Mouse (Mus musculus) lung, postnatal 0 days (tissue): Measurements from ENCODE around the gene Efna5. TPM values are rescaled to one million over a fixed set of nuclear protein-coding genes. Genes with fewer than 3 reads are reported as not detected.

ENCODE experiments used
- ATAC-seq: fragments of 200-750 bp; cut with Nextera tagmentation; 2 replicates; pipeline ENCODE4 v1.8.0; 2017; ENCODE audit warnings: moderate library complexity
- DNase-seq: peaks from one replicate; pipeline ENCODE4 v3.0.0-alpha.2; 2016; ENCODE audit warnings: low spot score
- H3K27ac ChIP-seq: fragments of 300-500 bp; sonication (generic); 2 replicates; pipeline ENCODE4 v1.5.1; 2014; ENCODE audit warnings: antibody characterized with exemption, mild to moderate bottlenecking, low read length, mixed read lengths
- H3K27me3 ChIP-seq: fragments of 300-500 bp; sonication (generic); replicated peaks from 2 replicates; pipeline ENCODE4 v1.6.1; 2014; ENCODE audit warnings: low read length, mixed read lengths; ENCODE audit not compliant: insufficient read depth
- H3K36me3 ChIP-seq: fragments of 300-500 bp; sonication (generic); 2 replicates; pipeline ENCODE4 v1.6.1; 2014; ENCODE audit warnings: low read length, mixed read lengths; ENCODE audit not compliant: insufficient read depth
- H3K4me1 ChIP-seq: fragments of 300-500 bp; sonication (generic); 2 replicates; pipeline ENCODE4 v1.6.1; 2014; ENCODE audit warnings: antibody characterized with exemption, low read depth, low read length, mixed read lengths; ENCODE audit not compliant: insufficient read depth
- H3K4me2 ChIP-seq: fragments of 300-500 bp; sonication (generic); replicated peaks from 2 replicates; pipeline ENCODE4 v1.6.1; 2014; ENCODE audit warnings: low read depth, mild to moderate bottlenecking, low read length, moderate library complexity, mixed read lengths
- H3K4me3 ChIP-seq: fragments of 300-500 bp; sonication (generic); 2 replicates; pipeline ENCODE4 v1.5.1; 2014; ENCODE audit warnings: low read depth, low read length
- H3K9ac ChIP-seq: fragments of 300-500 bp; sonication (generic); replicated peaks from 2 replicates; pipeline ENCODE4 v1.6.1; 2014; ENCODE audit warnings: low read depth, mild to moderate bottlenecking
- H3K9me3 ChIP-seq: fragments of 300-500 bp; sonication (generic); 2 replicates; pipeline ENCODE4 v1.6.1; 2016; ENCODE audit warnings: low read length, mixed read lengths
- CTCF ChIP-seq: IDR thresholded peaks from 2 replicates; pipeline ENCODE4 v1.5.1; 2016; ENCODE audit warnings: antibody characterized with exemption, mild to moderate bottlenecking
- EP300 ChIP-seq: IDR thresholded peaks from 2 replicates; pipeline ENCODE4 v1.6.1; 2016; ENCODE audit warnings: antibody characterized with exemption, mild to moderate bottlenecking, control low read depth
- WGBS: fragments of 180-500 bp; shearing (Covaris S2); extraction: QIAGEN DNeasy Blood & Tissue Kit; methylation state at CpG from one replicate; pipeline ENCODE4 v1.1.7; 2014; 5-methylcytosine and 5-hydroxymethylcytosine counted together
- polyA plus RNA-seq: library from polyadenylated mRNA; unstranded; fragments of >200 nt; fragmentation: Nextera tagmentation; extraction: Ambion mirVana; gene quantifications from 2 replicates; pipeline ENCODE4 v1.2.1, GENCODE M21; 2015

The Efna5 gene
- polyA plus RNA-seq, 1 experiment from 2014 or later = 6.7 TPM

DNA sequence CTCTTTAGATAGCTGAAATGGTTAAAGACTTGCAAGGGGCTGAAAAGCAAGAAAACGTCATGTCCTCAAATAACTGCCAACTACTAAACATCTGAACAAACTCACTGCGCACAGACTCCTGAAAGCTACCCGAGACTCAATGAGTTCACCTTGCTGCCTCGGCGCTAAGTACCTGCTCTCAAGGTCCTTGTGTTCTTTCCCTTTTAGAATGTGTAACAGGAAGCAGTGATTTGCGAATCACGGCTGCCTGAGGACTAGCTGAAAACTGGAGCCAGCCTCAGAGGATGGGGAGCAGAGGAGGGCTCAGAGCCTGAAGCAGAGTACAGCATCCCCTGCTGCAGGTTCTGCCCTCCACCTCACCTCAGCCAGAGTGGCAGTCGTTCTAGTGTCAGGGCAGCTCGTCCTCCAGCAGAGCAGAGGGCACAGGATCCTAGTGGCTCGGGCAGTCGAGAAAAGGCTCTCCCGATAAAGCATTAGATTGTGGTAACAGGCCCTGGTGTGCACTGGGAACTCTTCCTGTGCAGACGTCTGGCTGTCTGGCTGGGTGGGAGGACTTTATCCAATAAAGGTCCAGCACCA lies 98.2 kb downstream of the Efna5 start:
- Histone ChIP-seq H3K4me3 (no peak overlapping the region), H3K4me1 (peaks cover 6% of the 10 kb centered on the region; the same call in 1 of the 2 replicates), H3K27me3 (no peaks in the 10 kb centered on the region), H3K4me2 (no peak overlapping the region; the same call in 1 of the 2 replicates), H3K27ac (peak overlapping the region; percentile 47), H3K9ac (no peak overlapping the region), H3K9me3 (no peaks in the 10 kb centered on the region), H3K36me3 (no peaks in the 10 kb centered on the region)
- peak; percentile 25 for ATAC-seq
- DNase-seq = peak; percentile 71
- TF ChIP-seq EP300 (peak; percentile 44; the same call in 1 of the 2 replicates), CTCF (no peak)
- 38% methylated on average over 13 of the region's 13 CpGs for WGBS

DNA sequence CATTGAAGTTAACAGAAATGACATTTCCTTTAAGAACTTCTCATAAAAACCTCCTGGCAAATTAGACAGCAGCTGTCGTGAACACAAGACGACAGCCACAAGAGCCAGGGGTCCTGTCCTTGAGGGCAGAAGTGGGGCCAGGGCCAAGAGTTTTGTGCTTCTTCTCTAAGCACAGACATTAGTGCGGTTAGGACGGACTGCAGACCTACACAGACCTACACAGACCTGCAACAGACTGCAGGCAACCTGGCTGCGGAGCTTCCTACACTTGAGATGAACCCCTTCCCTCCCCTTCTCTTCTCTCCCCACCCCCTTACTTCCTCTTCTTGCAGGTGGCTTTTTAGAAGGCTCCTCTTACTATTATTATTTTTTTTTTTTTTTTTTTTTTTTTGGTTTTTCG lies 100.0 kb downstream of the Efna5 start:
- TF ChIP-seq CTCF (no peak), EP300 (no peak)
- Histone ChIP-seq H3K9ac (no peak overlapping the region), H3K4me2 (no peak overlapping the region), H3K27ac (no peak overlapping the region), H3K4me1 (peaks cover 6% of the 10 kb centered on the region; the same call in 1 of the 2 replicates), H3K4me3 (no peak overlapping the region), H3K9me3 (no peaks in the 10 kb centered on the region), H3K27me3 (no peaks in the 10 kb centered on the region), H3K36me3 (no peaks in the 10 kb centered on the region)
- DNase-seq (no peak), ATAC-seq (no peak)
- 67% methylated on average over 6 of the region's 6 CpGs for whole genome bisulfite sequencing

DNA sequence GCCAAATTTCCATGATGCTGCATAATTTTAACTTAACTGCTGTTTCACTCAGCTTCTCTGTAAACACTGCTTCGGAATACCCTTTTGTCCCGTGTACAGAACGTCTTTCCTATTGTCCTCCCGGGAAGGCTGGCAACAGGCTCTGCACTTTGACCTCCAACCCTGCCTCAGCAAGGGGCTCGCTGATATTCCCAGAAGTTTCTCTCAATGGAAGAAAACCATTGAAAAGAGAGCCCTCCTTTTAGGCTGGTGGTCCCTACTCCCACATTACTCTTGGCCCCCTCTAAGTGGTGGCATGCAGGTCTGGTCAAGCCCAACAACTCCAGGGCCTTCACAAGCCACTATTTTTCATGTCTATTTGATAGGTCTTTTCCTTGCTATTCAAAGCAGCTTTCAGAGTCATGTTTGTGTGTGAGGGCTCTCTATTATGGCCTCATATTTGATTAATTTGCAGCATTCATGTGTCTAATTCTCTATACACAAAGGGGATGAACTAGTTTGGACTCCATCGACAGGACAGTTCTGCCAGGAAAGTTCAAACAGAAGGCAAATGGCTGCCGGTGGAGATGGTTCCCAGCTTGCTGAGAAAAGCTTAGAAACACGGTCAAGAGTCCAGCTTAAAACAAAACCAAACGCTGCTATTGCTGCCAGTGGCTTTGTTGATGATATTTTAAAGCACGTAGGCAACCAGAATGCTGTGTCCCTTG lies 103.1 kb downstream of the Efna5 start:
- Histone ChIP-seq H3K4me1 (no peaks in the 10 kb centered on the region), H3K9me3 (no peaks in the 10 kb centered on the region), H3K9ac (no peak overlapping the region), H3K27me3 (no peaks in the 10 kb centered on the region), H3K4me3 (no peak overlapping the region), H3K27ac (no peak overlapping the region), H3K4me2 (no peak overlapping the region), H3K36me3 (no peaks in the 10 kb centered on the region)
- 33% methylated on average over 10 of the region's 10 CpGs for WGBS
- peak; percentile 46 for DNase-seq
- no peak for TF ChIP-seq CTCF
- no peak for TF ChIP-seq EP300
- peak; percentile 24; the same call in 1 of the 2 replicates for ATAC-seq

DNA sequence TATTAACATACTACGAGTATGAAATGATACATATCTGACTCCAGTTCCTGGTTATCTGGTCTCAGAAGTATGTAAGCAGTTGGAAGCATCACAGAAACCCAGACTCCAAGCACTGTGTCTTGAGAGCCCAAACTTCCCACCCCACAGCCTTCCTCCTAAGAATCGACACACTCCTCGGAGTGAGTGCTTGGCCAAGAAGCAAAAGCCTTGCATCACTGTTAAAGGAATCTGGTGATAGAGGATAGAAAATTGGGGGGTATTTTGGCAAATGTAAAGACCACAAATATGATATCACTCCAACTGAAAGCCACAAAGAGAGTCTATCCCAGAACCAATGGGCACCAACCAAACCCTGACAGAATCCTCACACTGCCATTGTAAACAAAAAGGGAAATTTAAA lies 104.4 kb downstream of the Efna5 start:
- no peak overlapping the region for H3K27ac ChIP-seq
- H3K9ac ChIP-seq = no peak overlapping the region
- no peaks in the 10 kb centered on the region for H3K4me1 ChIP-seq
- H3K4me3 ChIP-seq = no peak overlapping the region
- H3K4me2 ChIP-seq = no peak overlapping the region
- H3K9me3 ChIP-seq = no peaks in the 10 kb centered on the region
- DNase-seq (no peak), ATAC-seq (no peak)
- TF ChIP-seq CTCF (no peak), EP300 (no peak)
- 48% methylated on average over 3 of the region's 3 CpGs for WGBS
- H3K27me3 ChIP-seq = no peaks in the 10 kb centered on the region
- no peaks in the 10 kb centered on the region for H3K36me3 ChIP-seq

DNA sequence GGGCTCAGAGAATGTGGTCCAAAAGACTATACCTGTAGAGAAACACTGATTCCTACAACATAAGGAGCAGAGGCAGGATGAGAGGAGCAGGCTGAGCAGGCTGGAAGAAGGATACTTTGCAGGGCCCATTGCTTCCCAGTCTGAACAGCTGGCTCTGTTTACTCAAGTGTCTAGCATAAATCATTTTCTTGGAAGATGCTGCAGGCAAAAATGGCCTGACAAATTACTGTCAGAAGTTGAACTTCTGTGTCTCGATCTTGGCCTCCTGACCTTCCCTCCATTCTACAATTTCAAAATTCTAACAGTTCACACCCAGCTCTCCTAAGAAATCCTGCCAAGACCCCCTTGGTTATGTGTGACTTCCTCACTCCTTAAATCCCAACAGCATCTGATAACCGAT lies 105.1 kb downstream of the Efna5 start:
- Histone ChIP-seq H3K4me2 (no peak overlapping the region), H3K27ac (no peak overlapping the region), H3K36me3 (no peaks in the 10 kb centered on the region), H3K9me3 (no peaks in the 10 kb centered on the region), H3K9ac (no peak overlapping the region), H3K4me1 (no peaks in the 10 kb centered on the region), H3K4me3 (no peak overlapping the region), H3K27me3 (no peaks in the 10 kb centered on the region)
- WGBS = 33% methylated on average over 2 of the region's 2 CpGs
- TF ChIP-seq CTCF (no peak), EP300 (peak; percentile 15; the same call in 1 of the 2 replicates)
- DNase-seq (peak; percentile 49), ATAC-seq (peak; percentile 56)

DNA sequence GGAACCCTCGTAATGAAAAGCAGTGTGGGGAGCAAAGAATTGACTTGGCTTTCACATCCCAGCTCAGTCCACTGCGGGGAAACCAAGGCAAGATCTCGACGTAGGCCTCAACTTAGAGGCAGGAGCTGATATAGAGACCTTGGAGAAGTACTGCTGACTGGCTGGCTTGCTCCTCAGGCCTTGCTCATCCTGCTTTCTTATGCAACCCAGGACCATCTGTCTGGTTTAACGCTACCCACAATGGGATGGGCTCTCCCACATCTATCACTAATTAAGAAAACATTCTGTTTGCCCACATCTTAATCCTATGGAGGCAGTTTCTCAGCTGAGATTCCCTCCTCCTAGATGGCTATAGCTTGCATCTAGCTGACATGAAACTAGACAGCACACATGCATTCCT lies 105.7 kb downstream of the Efna5 start:
- no peak for DNase-seq
- TF ChIP-seq CTCF = no peak
- TF ChIP-seq EP300 = no peak
- Histone ChIP-seq H3K9me3 (no peaks in the 10 kb centered on the region), H3K4me1 (no peaks in the 10 kb centered on the region), H3K27me3 (no peaks in the 10 kb centered on the region), H3K4me2 (no peak overlapping the region), H3K27ac (no peak overlapping the region), H3K9ac (no peak overlapping the region), H3K4me3 (no peak overlapping the region), H3K36me3 (no peaks in the 10 kb centered on the region)
- ATAC-seq = no peak
- WGBS = 84% methylated on average over 5 of the region's 5 CpGs
